Mouse (Mus musculus): ENCODE measurements at regions not wholly inside any gene's neighbourhood (a gene's known extent, or its start where the extent isn't known, plus 50 kb on each side); places are given as distances from the start of the nearest gene placed in this dataset.

DNA sequence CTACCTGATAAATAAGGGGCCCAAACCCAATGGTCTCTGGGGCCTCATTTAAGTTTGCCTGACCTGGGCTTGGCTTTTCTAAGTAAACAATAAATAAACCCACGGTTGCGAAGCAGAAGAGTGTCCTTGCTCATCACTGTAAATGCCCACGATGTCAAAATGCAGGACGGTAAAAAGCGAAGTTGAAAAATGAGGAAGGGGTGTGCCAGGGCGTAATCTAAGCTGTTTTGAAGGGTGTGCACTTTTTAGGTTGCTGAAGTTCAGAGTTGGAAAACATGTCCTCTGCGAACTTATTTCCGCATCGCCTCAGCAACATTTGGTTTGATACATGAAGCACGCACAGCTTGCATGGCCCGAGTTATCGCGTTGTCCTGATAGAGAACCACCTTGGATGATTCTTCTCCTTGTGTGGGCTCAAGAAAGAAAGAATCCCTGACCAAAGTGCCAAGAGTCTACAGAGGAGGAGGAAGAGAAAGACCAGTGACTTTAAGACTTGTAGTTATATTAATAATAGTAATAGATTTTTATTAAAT is 119.0 kb upstream of the Zeb2 start:
- no peak for TF ChIP-seq EP300 (IDR thresholded peaks at IDR 0.05; ENCODE audit: low read depth)
- TF ChIP-seq CTCF (IDR thresholded peaks at IDR 0.05; ENCODE audit: low read depth) = no peak
